Mouse (Mus musculus) intestine, embryonic 16.5 days (tissue): ENCODE results near the gene Camk2d. TPM values are rescaled to one million over a fixed set of nuclear protein-coding genes. Genes with fewer than 3 reads are reported as not detected.

ENCODE experiments used
- ATAC-seq: fragments of 200-750 bp; cut with Nextera tagmentation; 2 replicates; pipeline ENCODE4 v1.8.0; 2017; ENCODE audit warnings: moderate TSS enrichment, moderate library complexity
- H3K27ac ChIP-seq: fragments of 300-500 bp; sonication (generic); 2 replicates; pipeline ENCODE4 v1.5.1; 2014; ENCODE audit warnings: mild to moderate bottlenecking, low read length
- H3K27me3 ChIP-seq: fragments of 300-500 bp; sonication (generic); replicated peaks from 2 replicates; pipeline ENCODE4 v1.6.1; 2014; ENCODE audit warnings: low read length, control low read depth, mixed read lengths; ENCODE audit not compliant: control insufficient read depth, insufficient read depth
- H3K36me3 ChIP-seq: fragments of 300-500 bp; sonication (generic); 2 replicates; pipeline ENCODE4 v1.6.1; 2014; ENCODE audit warnings: low read length, control low read depth; ENCODE audit not compliant: control insufficient read depth, insufficient read depth
- H3K4me1 ChIP-seq: fragments of 300-500 bp; sonication (generic); 2 replicates; pipeline ENCODE4 v1.6.1; 2014; ENCODE audit warnings: low read length, control low read depth, mixed read lengths; ENCODE audit not compliant: control insufficient read depth, insufficient read depth
- H3K4me2 ChIP-seq: fragments of 300-500 bp; sonication (generic); 2 replicates; pipeline ENCODE4 v1.6.1; 2014; ENCODE audit warnings: low read depth, low read length, control low read depth
- H3K4me3 ChIP-seq: fragments of 300-500 bp; sonication (generic); 2 replicates; pipeline ENCODE4 v1.5.1; 2014; ENCODE audit warnings: mild to moderate bottlenecking, low read length
- H3K9ac ChIP-seq: fragments of 300-500 bp; sonication (generic); 2 replicates; pipeline ENCODE4 v1.6.1; 2014; ENCODE audit warnings: low read depth, low read length
- H3K9me3 ChIP-seq: fragments of 300-500 bp; sonication (generic); 2 replicates; pipeline ENCODE4 v1.6.1; 2016; ENCODE audit warnings: low read length, control low read depth; ENCODE audit not compliant: control insufficient read depth
- WGBS: fragments of 180-500 bp; shearing (Covaris S2); extraction: QIAGEN DNeasy Blood & Tissue Kit; methylation state at CpG from one replicate; pipeline ENCODE4 v1.1.7; 2014; 5-methylcytosine and 5-hydroxymethylcytosine counted together
- polyA plus RNA-seq: library from polyadenylated mRNA; unstranded; fragments of >200 nt; fragmentation: Nextera tagmentation; extraction: Ambion mirVana; gene quantifications from 2 replicates; pipeline ENCODE4 v1.2.1, GENCODE M21; 2015

Gene Camk2d
- polyA plus RNA-seq, 1 experiment from 2014 or later, result 37.6 TPM

GRCm38 (mm10) chr3:126793035-126793964 is 197.2 kb downstream of the Camk2d start:
- 76% methylated on average over 2 of the region's 2 CpGs for WGBS
- Histone ChIP-seq H3K4me1 (no peaks in the 10 kb centered on the region), H3K4me3 (no peak overlapping the region), H3K4me2 (no peak overlapping the region), H3K9ac (no peak overlapping the region), H3K9me3 (no peaks in the 10 kb centered on the region), H3K27me3 (no peaks in the 10 kb centered on the region), H3K36me3 (no peaks in the 10 kb centered on the region; the same call in 1 of the 2 replicates), H3K27ac (no peak overlapping the region)
- no peak for ATAC-seq

DNA sequence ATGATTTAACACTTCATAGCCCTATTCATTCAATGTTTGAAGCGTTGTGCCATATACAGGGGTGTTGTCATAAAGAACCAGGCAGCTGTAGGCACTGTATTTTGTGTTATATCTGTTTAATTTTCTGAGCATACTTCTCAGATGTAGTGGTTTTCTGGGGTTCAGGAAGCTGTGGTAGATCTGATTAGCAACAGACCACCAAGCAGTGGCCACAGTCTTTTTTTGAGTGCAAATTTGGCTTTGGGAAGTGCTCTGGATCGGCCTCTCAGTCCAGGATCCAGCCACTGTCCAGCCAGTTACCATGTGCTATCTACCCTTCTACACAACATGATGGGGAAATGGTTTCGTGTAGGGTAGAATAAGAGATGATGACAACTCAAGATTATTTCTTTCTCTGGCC is 199.8 kb downstream of the Camk2d start:
- no peaks in the 10 kb centered on the region for H3K4me1 ChIP-seq
- no peak for ATAC-seq
- peaks cover 4% of the 10 kb centered on the region; the same call in 1 of the 2 replicates for H3K36me3 ChIP-seq
- no peak overlapping the region for H3K4me2 ChIP-seq
- H3K4me3 ChIP-seq, result no peak overlapping the region
- no peaks in the 10 kb centered on the region for H3K27me3 ChIP-seq
- H3K9ac ChIP-seq, result no peak overlapping the region
- H3K27ac ChIP-seq, result no peak overlapping the region
- 87% methylated on average over 3 of the region's 3 CpGs for WGBS
- H3K9me3 ChIP-seq, result no peaks in the 10 kb centered on the region

- Histone ChIP-seq H3K9ac (no peak overlapping the region), H3K4me1 (no peaks in the 10 kb centered on the region), H3K4me2 (no peak overlapping the region), H3K36me3 (0 out of 2 replicates have a peak, but pooled peaks cover 4% of the 10 kb centered on the region), H3K27me3 (no peaks in the 10 kb centered on the region), H3K4me3 (no peak overlapping the region), H3K9me3 (no peaks in the 10 kb centered on the region), H3K27ac (no peak overlapping the region)
- no peak for ATAC-seq
- 90% methylated on average over 3 of the region's 3 CpGs for WGBS
These were observed 200.9 kb downstream of the Camk2d start for GRCm38 (mm10) chr3:126797025-126797424.

GRCm38 (mm10) chr3:126797810-126798209 is 201.7 kb downstream of the Camk2d start:
- no peaks in the 10 kb centered on the region for H3K27me3 ChIP-seq

DNA sequence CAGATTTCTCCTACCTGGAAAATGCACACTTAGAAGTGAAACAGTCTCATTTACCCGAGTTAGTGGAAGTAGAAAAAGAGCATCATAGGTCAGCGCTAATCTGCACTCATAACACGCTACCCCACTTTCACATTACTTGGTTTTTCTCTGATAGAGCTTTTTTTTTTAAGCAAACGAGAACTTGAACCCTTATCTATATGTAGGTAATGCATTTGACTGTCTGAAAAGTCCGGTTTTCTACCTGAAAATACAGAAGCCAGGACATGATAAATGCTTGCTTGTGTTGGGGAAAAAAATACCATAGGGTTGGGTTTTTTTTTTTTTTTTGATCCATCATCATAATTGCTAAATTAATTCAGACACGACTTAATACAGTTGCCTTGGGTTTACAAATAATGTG is 206.9 kb downstream of the Camk2d start:
- no peak overlapping the region for H3K4me2 ChIP-seq
- 90% methylated on average over 6 of the region's 6 CpGs for WGBS
- ATAC-seq, result no peak
- H3K9me3 ChIP-seq, result no peaks in the 10 kb centered on the region
- no peak overlapping the region for H3K27ac ChIP-seq
- 0 out of 2 replicates have a peak, but pooled peaks cover 4% of the 10 kb centered on the region for H3K36me3 ChIP-seq
- no peak overlapping the region for H3K9ac ChIP-seq
- H3K4me3 ChIP-seq, result no peak overlapping the region
- H3K27me3 ChIP-seq, result no peaks in the 10 kb centered on the region
- H3K4me1 ChIP-seq, result no peaks in the 10 kb centered on the region

More at GRCm38 (mm10) chr3:126797810-126798209, 201.7 kb downstream of the Camk2d start:
- Histone ChIP-seq H3K4me3 (no peak overlapping the region), H3K4me1 (no peaks in the 10 kb centered on the region), H3K27ac (no peak overlapping the region), H3K9ac (no peak overlapping the region), H3K9me3 (no peaks in the 10 kb centered on the region), H3K36me3 (0 out of 2 replicates have a peak, but pooled peaks cover 4% of the 10 kb centered on the region), H3K4me2 (no peak overlapping the region)
- 95% methylated on average over 3 of the region's 3 CpGs for WGBS
- ATAC-seq, result no peak

DNA sequence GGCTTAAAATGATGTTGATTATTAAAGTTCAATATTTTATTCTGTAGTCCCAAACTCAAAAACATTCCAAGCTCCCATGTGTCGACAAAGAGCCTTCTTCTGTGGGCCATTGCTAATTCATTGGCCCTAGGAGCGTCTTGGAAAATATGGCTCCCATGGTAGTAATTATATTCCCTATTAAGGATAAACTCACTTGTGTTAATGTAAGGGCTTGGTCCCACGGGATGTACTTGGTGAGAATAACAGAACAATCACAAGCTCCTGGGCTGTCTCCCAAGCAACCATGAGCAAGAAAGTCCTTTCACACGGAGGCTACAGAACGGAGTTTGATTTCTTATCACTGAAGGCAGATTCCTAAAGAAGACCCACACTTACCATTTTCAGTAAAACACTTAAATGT is 208.9 kb downstream of the Camk2d start:
- H3K36me3 ChIP-seq, result no peaks in the 10 kb centered on the region
- ATAC-seq, result no peak
- 85% methylated on average over 5 of the region's 5 CpGs for WGBS
- no peaks in the 10 kb centered on the region for H3K27me3 ChIP-seq
- H3K9ac ChIP-seq, result no peak overlapping the region
- no peaks in the 10 kb centered on the region for H3K9me3 ChIP-seq
- H3K4me1 ChIP-seq, result no peaks in the 10 kb centered on the region
- H3K4me2 ChIP-seq, result no peak overlapping the region
- no peak overlapping the region for H3K27ac ChIP-seq
- H3K4me3 ChIP-seq, result no peak overlapping the region

DNA sequence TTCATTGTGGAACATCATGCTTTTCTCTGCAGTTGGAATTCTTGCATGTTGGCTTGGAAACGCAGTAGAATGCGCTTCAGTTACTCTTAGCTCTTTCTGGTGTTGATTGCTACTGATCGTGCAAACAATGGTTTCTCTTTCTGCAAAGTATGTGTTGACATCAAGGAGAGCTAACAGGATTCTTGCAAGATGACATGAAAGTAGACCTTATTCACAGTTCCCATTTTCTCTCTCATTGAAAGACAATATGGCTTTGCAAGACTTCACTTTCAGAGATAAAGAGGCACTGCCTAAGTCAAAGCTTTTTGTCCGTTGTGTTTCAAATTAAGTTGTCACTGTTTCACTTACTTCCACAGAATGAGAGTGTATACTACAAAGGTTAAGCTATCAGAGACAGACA is 210.0 kb downstream of the Camk2d start:
- Histone ChIP-seq H3K4me2 (no peak overlapping the region), H3K9me3 (no peaks in the 10 kb centered on the region), H3K4me1 (no peaks in the 10 kb centered on the region), H3K9ac (no peak overlapping the region), H3K27me3 (no peaks in the 10 kb centered on the region), H3K4me3 (no peak overlapping the region), H3K36me3 (no peaks in the 10 kb centered on the region), H3K27ac (no peak overlapping the region)
- ATAC-seq, result no peak
- WGBS, result 89% methylated on average over 4 of the region's 4 CpGs

- H3K4me1 ChIP-seq, result no peaks in the 10 kb centered on the region
- no peaks in the 10 kb centered on the region for H3K9me3 ChIP-seq
- H3K4me2 ChIP-seq, result no peak overlapping the region
- H3K27ac ChIP-seq, result no peak overlapping the region
- H3K4me3 ChIP-seq, result no peak overlapping the region
- WGBS, result 76% methylated on average over 3 of the region's 3 CpGs
- no peaks in the 10 kb centered on the region for H3K27me3 ChIP-seq
- no peak overlapping the region for H3K9ac ChIP-seq
- ATAC-seq, result no peak
- H3K36me3 ChIP-seq, result no peaks in the 10 kb centered on the region
These were observed 213.8 kb downstream of the Camk2d start for GRCm38 (mm10) chr3:126809915-126810314.

GRCm38 (mm10) chr3:126810372-126811090 is 214.4 kb downstream of the Camk2d start:
- Histone ChIP-seq H3K4me2 (no peak overlapping the region), H3K9me3 (no peaks in the 10 kb centered on the region), H3K36me3 (no peaks in the 10 kb centered on the region), H3K27ac (no peak overlapping the region), H3K4me1 (no peaks in the 10 kb centered on the region), H3K4me3 (no peak overlapping the region), H3K9ac (no peak overlapping the region), H3K27me3 (no peaks in the 10 kb centered on the region)
- WGBS, result 80% methylated on average over 5 of the region's 5 CpGs
- ATAC-seq, result no peak
